Mouse (Mus musculus): ENCODE results near the gene Col4a5. TPM values are rescaled to one million over a fixed set of nuclear protein-coding genes. Genes with fewer than 3 reads are reported as not detected.

Gene Col4a5
- total RNA-seq (2023) = 0.17 to 0.30 TPM (median 0.26 TPM) in 4 replicates

DNA sequence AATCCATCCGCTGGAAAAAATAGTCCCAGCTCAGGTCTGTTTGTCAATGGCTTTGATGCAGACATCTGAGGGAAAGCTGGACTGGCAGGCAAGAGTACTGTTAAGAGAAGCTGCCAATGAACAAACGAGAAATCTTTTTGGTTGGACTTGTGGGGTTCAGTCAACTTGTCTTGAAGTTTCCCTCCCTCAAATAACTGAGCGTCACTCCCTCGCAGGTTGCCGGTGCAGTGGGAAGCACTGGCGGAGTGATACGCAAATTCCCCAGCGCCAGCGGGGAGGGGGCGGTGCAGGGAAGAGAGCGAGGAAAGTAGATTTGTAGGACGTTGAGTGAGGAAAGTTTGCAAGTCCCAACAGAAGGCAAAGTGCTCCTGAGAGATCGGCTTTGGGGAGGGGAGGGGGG is at the start of gene Col4a5:
Gene Col4a5, plus strand, starts transcription at position 276 of the 400 bp plus-strand sequence.

GRCm38 (mm10) chrX:141473470-141474302 is 1.5 kb upstream of the Col4a5 start, which contains the start of gene Col4a6:
Gene Col4a6, minus strand, starts transcription at chrX:141474076.

DNA sequence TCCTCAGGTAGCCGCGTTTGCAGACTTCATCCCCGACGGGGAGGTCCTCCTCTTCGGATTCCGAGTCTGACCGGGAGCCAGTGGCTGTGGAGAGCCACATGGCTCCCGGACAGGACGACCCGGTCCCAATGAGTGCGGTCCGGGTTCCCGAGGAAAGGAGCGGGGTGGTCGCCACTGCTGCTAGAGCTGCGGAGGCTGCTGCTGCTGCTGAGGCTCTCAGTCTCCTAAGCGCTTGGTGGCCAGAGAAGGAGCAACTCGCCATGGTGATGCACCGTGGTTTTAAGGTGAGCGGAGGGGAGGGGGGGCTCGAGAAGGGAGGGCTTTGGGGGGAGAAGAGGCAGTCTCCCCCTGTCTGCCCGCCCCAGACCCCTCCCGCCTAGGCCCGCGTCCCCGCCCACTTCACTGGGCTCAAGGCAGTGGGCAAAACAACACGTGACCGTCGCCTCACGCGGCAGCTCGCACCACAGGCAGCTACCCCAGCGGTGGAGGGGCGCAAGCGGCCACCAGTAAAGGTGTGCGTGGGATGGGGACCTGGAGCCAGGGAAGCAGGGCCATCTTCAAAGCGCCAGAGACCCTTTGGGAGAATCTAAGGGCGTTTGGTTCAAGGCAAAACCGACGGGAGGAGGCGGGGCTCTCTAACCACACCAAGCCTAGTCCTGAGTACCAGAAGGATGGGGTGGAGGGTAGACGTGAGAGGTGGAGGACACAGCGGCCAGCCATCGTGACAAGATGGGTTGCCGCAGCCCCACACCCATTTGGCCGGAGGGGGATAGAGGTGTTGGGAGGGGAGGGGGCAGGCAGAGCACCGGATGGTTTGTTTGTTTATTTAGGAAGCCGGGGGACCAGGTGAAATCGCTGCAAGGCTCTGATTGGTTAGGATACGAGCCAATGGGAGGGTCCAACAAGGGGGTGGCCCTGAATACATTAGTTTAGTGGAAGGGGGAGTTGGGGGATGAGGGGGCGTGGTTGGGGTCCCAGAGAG is 250.0 kb downstream of the Col4a5 start, which contains the start of gene Irs4:
Gene Irs4, minus strand, starts transcription at position 327 of the 982 bp plus-strand sequence.

Other genes starting within 250 kb of the Col4a5 start
- gene Col4a6, start 1.3 kb upstream of the Col4a5 start, total RNA-seq (2023) = 0.22 TPM in 1 of 4 replicates, not detected in the others
- not detected in 4 replicates for gene Irs4, start 249.9 kb downstream of the Col4a5 start, total RNA-seq (2023)

Data from B cell, adult 62 days (primary cell).